Mouse (Mus musculus): ENCODE results near the gene Gm3625.

DNA sequence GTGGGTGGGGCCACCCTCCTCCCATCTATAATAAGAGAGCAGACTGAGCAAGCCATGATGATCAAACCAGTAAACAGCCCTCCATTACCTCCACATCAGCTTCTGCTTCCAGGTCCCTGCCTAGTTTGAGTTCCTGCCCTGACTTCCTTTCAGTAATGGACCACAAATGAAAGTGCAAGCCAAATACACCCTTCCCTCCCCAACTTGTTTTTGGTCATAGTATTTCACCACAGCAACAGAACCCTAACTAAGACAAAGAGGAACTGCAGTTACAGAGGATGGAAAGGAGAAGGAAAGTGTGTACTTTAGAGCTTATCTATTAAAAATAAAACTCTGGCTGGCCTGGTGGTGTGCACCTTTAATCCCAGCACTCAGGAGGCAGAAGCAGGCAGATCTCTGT lies 47.3 kb downstream of the Gm3625 start:
- TF ChIP-seq CTCF (IDR thresholded peaks at IDR 0.05; ENCODE audit: borderline replicate concordance, control insufficient read depth, extremely low read depth, insufficient read depth, low read length, poor library complexity) (no peak), POLR2A (IDR thresholded peaks at IDR 0.05; ENCODE audit: control insufficient read depth, extremely low read depth, insufficient read depth, low read length, poor library complexity) (no peak)

Data from thymus, adult 2 months (tissue).